ENCODE assay signal across 27 mouse cellular contexts in the genomic region with DNA sequence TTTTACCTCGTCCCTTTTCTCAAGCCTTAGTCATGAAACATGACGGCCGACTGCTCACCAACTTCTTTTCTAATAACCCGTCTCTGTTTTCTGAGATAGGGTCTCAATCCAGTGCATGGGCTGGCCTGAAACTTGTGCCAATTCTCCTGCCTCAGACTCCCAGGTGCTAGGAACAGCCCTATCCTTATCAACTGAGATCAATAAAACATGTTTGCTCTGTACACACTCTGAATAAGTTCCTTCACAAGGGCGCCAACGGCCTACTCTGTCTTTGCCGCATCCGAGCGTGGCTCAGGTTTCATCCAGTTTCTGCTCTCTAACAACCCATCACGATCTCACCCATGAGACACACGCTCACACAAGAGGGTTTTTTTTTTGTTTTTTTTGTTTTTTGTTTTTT. TPM values are rescaled to one million over a fixed set of nuclear protein-coding genes. Genes with fewer than 3 reads are reported as not detected.
DNase-seq lines count a peak whose midpoint lies in the region; ATAC-seq and TF ChIP-seq lines count a peak whose summit lies in the region.
"Had no signal": no experiment of that assay in that cellular context is flagged by ENCODE, and none has a peak within 500 bp of the region (broad histone marks: within the 10 kb centered on the region; RNA-seq: fewer than 3 reads in every experiment).

No protein-coding gene starts in this region.

- H3K4me2 ChIP-seq in liver, postnatal 0 days (ENCODE audit: low read depth, low read length), result no peak overlapping the region
- no peak overlapping the region for H3K4me2 ChIP-seq in liver, embryonic 11.5 days
- no peak overlapping the region for H3K4me2 ChIP-seq in intestine, embryonic 14.5 days (ENCODE audit: low read length)
- no peak overlapping the region for H3K4me2 ChIP-seq in intestine, embryonic 16.5 days (ENCODE audit: low read depth, low read length)
- no peak overlapping the region for H3K4me2 ChIP-seq in stomach, embryonic 15.5 days
- H3K4me2 ChIP-seq: embryonic facial prominence, embryonic 12.5 days; embryonic facial prominence, embryonic 15.5 days; forebrain, embryonic 15.5 days; heart, embryonic 13.5 days; hindbrain, embryonic 14.5 days had no signal

- H3K36me3 ChIP-seq in liver, postnatal 0 days (replicated peaks; ENCODE audit: insufficient read depth, low read length), result peaks cover 25% of the 10 kb centered on the region
- H3K36me3 ChIP-seq in liver, embryonic 11.5 days (ENCODE audit: control insufficient read depth, insufficient read depth, low read length), result 0 out of 2 replicates have a peak, but pooled peaks cover 2% of the 10 kb centered on the region
- H3K36me3 ChIP-seq in intestine, embryonic 14.5 days (ENCODE audit: control insufficient read depth, insufficient read depth, low read length), result peaks cover 46% of the 10 kb centered on the region
- H3K36me3 ChIP-seq in intestine, embryonic 16.5 days (ENCODE audit: control insufficient read depth, insufficient read depth, low read length), result no peaks in the 10 kb centered on the region
- H3K36me3 ChIP-seq in stomach, embryonic 15.5 days, result peaks cover 19% of the 10 kb centered on the region; the same call in 1 of the 2 replicates
- H3K36me3 ChIP-seq: forebrain, embryonic 15.5 days; G1E had no signal

- no peak for TF ChIP-seq POLR2A in cerebellum, adult 2 months (IDR thresholded peaks at IDR 0.05; ENCODE audit: borderline replicate concordance, insufficient read depth, low read length)

- DNase-seq in liver, postnatal 0 days, result no peak
- DNase-seq in liver, embryonic 11.5 days (ENCODE audit: low spot score), result no peak
- DNase-seq in intestine, embryonic 14.5 days (ENCODE audit: low spot score), result no peak
- no peak for DNase-seq in cerebellum, adult 2 months
- DNase-seq in cerebellum, postnatal 14 days, result no peak
- DNase-seq: adrenal gland, adult 2 months; adrenal gland, postnatal 14 days; B cell, adult 2 months; cerebellum, adult 11-12 months; cerebellum, adult 9-10 months; cerebellum, postnatal 25 days; gastrocnemius, postnatal 10 days; gastrocnemius, postnatal 36 days; heart, adult 2 months; heart, postnatal 14 days; heart, postnatal 4 days had no signal

- TF ChIP-seq EP300 in liver, postnatal 0 days (IDR thresholded peaks at IDR 0.05; ENCODE audit: low read depth), result no peak

- no peak for TF ChIP-seq CTCF in liver, postnatal 0 days (IDR thresholded peaks at IDR 0.05; ENCODE audit: low read depth)
- TF ChIP-seq CTCF in cerebellum, adult 2 months (IDR thresholded peaks at IDR 0.05; ENCODE audit: borderline replicate concordance, insufficient read depth, low read depth, low read length), result no peak

- H3K27ac ChIP-seq in liver, postnatal 0 days (ENCODE audit: low read depth), result no peak overlapping the region
- no peak overlapping the region for H3K27ac ChIP-seq in liver, embryonic 11.5 days (ENCODE audit: low read depth, low read length)
- no peak overlapping the region for H3K27ac ChIP-seq in intestine, embryonic 14.5 days (ENCODE audit: low read depth)
- H3K27ac ChIP-seq in intestine, embryonic 16.5 days (ENCODE audit: low read length), result no peak overlapping the region
- H3K27ac ChIP-seq in stomach, embryonic 15.5 days, result no peak overlapping the region
- H3K27ac ChIP-seq in cerebellum, adult 2 months (ENCODE audit: insufficient read depth, low read length), result no peak overlapping the region
- H3K27ac ChIP-seq: embryonic facial prominence, embryonic 12.5 days; embryonic facial prominence, embryonic 15.5 days; forebrain, embryonic 15.5 days; heart, adult 2 months; heart, embryonic 10.5 days; heart, embryonic 13.5 days; hindbrain, embryonic 14.5 days; hindbrain, postnatal 0 days had no signal

- H3K4me1 ChIP-seq in liver, postnatal 0 days (ENCODE audit: insufficient read depth), result no peaks in the 10 kb centered on the region
- H3K4me1 ChIP-seq in liver, embryonic 11.5 days (replicated peaks; ENCODE audit: control insufficient read depth, insufficient read depth, low read length), result no peaks in the 10 kb centered on the region
- H3K4me1 ChIP-seq in intestine, embryonic 14.5 days (replicated peaks; ENCODE audit: control insufficient read depth, insufficient read depth, low read length), result no peaks in the 10 kb centered on the region
- no peaks in the 10 kb centered on the region for H3K4me1 ChIP-seq in intestine, embryonic 16.5 days (ENCODE audit: control insufficient read depth, insufficient read depth, low read length)
- 0 out of 2 replicates have a peak, but pooled peaks cover 2% of the 10 kb centered on the region for H3K4me1 ChIP-seq in stomach, embryonic 15.5 days
- no peaks in the 10 kb centered on the region for H3K4me1 ChIP-seq in cerebellum, adult 2 months (ENCODE audit: control insufficient read depth, insufficient read depth, low read length)
- H3K4me1 ChIP-seq: embryonic facial prominence, embryonic 12.5 days; embryonic facial prominence, embryonic 15.5 days; forebrain, embryonic 15.5 days; heart, embryonic 10.5 days; heart, embryonic 13.5 days had no signal

- H3K4me3 ChIP-seq in liver, postnatal 0 days (ENCODE audit: low read depth, low read length), result no peak overlapping the region
- no peak overlapping the region for H3K4me3 ChIP-seq in liver, embryonic 11.5 days (ENCODE audit: low read depth, low read length)
- H3K4me3 ChIP-seq in intestine, embryonic 14.5 days (ENCODE audit: low read depth, low read length), result no peak overlapping the region
- no peak overlapping the region for H3K4me3 ChIP-seq in intestine, embryonic 16.5 days (ENCODE audit: low read length)
- H3K4me3 ChIP-seq in stomach, embryonic 15.5 days (replicated peaks), result no peak overlapping the region
- no peak overlapping the region for H3K4me3 ChIP-seq in cerebellum, adult 2 months (replicated peaks; ENCODE audit: insufficient read depth, low read depth, low read length)
- H3K4me3 ChIP-seq: embryonic facial prominence, embryonic 12.5 days; embryonic facial prominence, embryonic 15.5 days; forebrain, embryonic 15.5 days; heart, adult 2 months; heart, embryonic 10.5 days; heart, embryonic 13.5 days had no signal

- H3K9ac ChIP-seq in liver, postnatal 0 days (replicated peaks), result no peak overlapping the region
- H3K9ac ChIP-seq in liver, embryonic 11.5 days (ENCODE audit: low read depth, low read length), result no peak overlapping the region
- H3K9ac ChIP-seq in intestine, embryonic 14.5 days (ENCODE audit: low read length), result no peak overlapping the region
- H3K9ac ChIP-seq in intestine, embryonic 16.5 days (ENCODE audit: low read depth, low read length), result no peak overlapping the region
- H3K9ac ChIP-seq in stomach, embryonic 15.5 days, result no peak overlapping the region
- H3K9ac ChIP-seq: embryonic facial prominence, embryonic 12.5 days; embryonic facial prominence, embryonic 15.5 days; forebrain, embryonic 15.5 days; heart, embryonic 13.5 days; hindbrain, embryonic 14.5 days had no signal

- H3K27me3 ChIP-seq in liver, postnatal 0 days (ENCODE audit: insufficient read depth, low read length), result no peaks in the 10 kb centered on the region
- no peaks in the 10 kb centered on the region for H3K27me3 ChIP-seq in liver, embryonic 11.5 days (replicated peaks; ENCODE audit: control insufficient read depth, insufficient read depth, low read length)
- H3K27me3 ChIP-seq in intestine, embryonic 14.5 days (replicated peaks; ENCODE audit: control insufficient read depth, insufficient read depth, low read length), result no peaks in the 10 kb centered on the region
- no peaks in the 10 kb centered on the region for H3K27me3 ChIP-seq in intestine, embryonic 16.5 days (replicated peaks; ENCODE audit: control insufficient read depth, insufficient read depth, low read length)
- no peaks in the 10 kb centered on the region for H3K27me3 ChIP-seq in stomach, embryonic 15.5 days (replicated peaks)
- H3K27me3 ChIP-seq in cerebellum, adult 2 months (ENCODE audit: control insufficient read depth, insufficient read depth, low read length), result no peaks in the 10 kb centered on the region
- H3K27me3 ChIP-seq: CH12.LX; embryonic facial prominence, embryonic 12.5 days; embryonic facial prominence, embryonic 15.5 days; forebrain, embryonic 15.5 days; heart, embryonic 13.5 days had no signal

- no peaks in the 10 kb centered on the region for H3K9me3 ChIP-seq in liver, postnatal 0 days (ENCODE audit: low read length)
- H3K9me3 ChIP-seq in liver, embryonic 11.5 days (ENCODE audit: control insufficient read depth, low read length), result no peaks in the 10 kb centered on the region
- no peaks in the 10 kb centered on the region for H3K9me3 ChIP-seq in intestine, embryonic 14.5 days (ENCODE audit: control insufficient read depth, low read length)
- H3K9me3 ChIP-seq in intestine, embryonic 16.5 days (ENCODE audit: control insufficient read depth, low read length), result no peaks in the 10 kb centered on the region
- no peaks in the 10 kb centered on the region for H3K9me3 ChIP-seq in stomach, embryonic 15.5 days
- H3K9me3 ChIP-seq: embryonic facial prominence, embryonic 12.5 days; embryonic facial prominence, embryonic 15.5 days; forebrain, embryonic 15.5 days; G1E; heart, embryonic 10.5 days; heart, embryonic 13.5 days had no signal

- ATAC-seq in liver, postnatal 0 days, result peak; percentile 55; the same call in 1 of the 2 replicates
- ATAC-seq in liver, embryonic 11.5 days (replicated peaks; ENCODE audit: low FRiP score), result no peak
- peak; percentile 59; the same call in 1 of the 2 replicates for ATAC-seq in intestine, embryonic 14.5 days (replicated peaks; ENCODE audit: low FRiP score, low TSS enrichment, low read depth)
- ATAC-seq in intestine, embryonic 16.5 days, result peak; percentile 69
- ATAC-seq in stomach, embryonic 15.5 days (ENCODE audit: insufficient read depth, low FRiP score, low read depth), result peak; percentile 82
- ATAC-seq: forebrain, embryonic 15.5 days had no signal

- WGBS in liver, postnatal 0 days (ENCODE audit: insufficient replicate concordance), result 65% methylated on average over 11 of the region's 11 CpGs
- 77% methylated on average over 11 of the region's 11 CpGs for WGBS in liver, embryonic 11.5 days
- WGBS in intestine, embryonic 14.5 days, result 72% methylated on average over 11 of the region's 11 CpGs
- 61% methylated on average over 11 of the region's 11 CpGs for WGBS in intestine, embryonic 16.5 days
- 59% methylated on average over 11 of the region's 11 CpGs for WGBS in stomach, embryonic 15.5 days
- WGBS in cerebellum, adult 2 months, result 90% methylated on average over 11 of the region's 11 CpGs

RNA-seq across cellular contexts. Expression of a gene that starts 35.7 kb away (rescaled TPM):
- polyA plus RNA-seq in liver, postnatal 0 days (2015; fragmentation: Nextera tagmentation; extraction: Ambion mirVana), result 4.0 and 4.8 TPM in 2 replicates
- 7.5 and 8.7 TPM in 2 replicates for polyA plus RNA-seq in liver, embryonic 11.5 days (2014; fragmentation: Nextera tagmentation; extraction: Ambion mirVana)
- polyA plus RNA-seq in intestine, embryonic 14.5 days (2014; fragmentation: Nextera tagmentation; extraction: Ambion mirVana), result 37.5 and 37.7 TPM in 2 replicates
- polyA plus RNA-seq in intestine, embryonic 16.5 days (2015; fragmentation: Nextera tagmentation; extraction: Ambion mirVana), result 34.2 and 34.3 TPM in 2 replicates
- polyA plus RNA-seq in stomach, embryonic 15.5 days (2015; fragmentation: Nextera tagmentation; extraction: Ambion mirVana), result 29.9 and 31.7 TPM in 2 replicates
- 13.3 and 14.4 TPM in 2 replicates for polyA plus RNA-seq in cerebellum, adult 2 months (2012; rRNA removed)
